Mouse (Mus musculus): ENCODE results near the gene Prdm13.

The Prdm13 gene

DNA sequence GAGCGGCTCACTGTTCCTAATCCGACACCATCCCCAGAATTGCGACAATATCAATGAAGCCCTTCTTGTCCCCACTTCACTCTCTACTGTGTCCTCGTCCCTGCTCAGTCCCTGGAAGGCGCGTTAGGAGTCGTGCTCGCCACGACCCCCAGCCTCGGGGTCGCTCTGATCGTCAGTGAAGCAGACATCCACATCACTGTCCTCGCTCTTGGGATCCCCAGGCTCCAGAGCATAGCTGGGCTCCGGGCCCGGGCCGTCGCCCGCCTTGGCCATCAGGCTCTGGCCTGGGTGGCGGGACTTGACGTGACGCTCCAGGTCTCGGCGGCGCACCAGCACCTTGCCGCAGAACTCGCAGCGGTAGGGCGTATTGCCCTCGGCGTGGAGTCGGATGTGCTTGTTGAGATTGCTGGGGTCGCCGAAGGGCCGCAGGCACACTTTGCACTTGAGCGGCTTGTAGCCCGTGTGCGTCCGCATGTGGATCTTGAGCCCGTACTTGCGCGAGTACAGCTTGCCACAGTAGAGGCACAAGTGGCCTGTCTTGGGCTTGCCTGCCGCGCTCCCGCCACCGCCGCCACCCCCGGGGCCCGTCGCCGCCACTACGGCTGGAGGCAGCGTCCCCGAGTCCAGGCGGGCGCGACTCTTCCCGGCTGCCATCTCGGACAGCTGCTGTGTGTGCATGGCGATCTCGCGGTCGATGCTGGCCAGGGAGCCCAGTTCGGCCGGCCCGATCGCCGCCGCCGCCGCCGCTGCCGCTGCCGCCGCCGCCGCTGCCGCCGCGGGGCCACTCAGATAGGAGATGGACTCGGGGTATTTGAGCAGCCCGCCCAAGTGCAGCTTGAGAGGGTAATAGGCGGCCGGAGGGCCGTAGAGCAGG lies 7.4 kb downstream of the Prdm13 start:
- DNase-seq (ENCODE audit: low read depth, low spot score), result no peak

DNA sequence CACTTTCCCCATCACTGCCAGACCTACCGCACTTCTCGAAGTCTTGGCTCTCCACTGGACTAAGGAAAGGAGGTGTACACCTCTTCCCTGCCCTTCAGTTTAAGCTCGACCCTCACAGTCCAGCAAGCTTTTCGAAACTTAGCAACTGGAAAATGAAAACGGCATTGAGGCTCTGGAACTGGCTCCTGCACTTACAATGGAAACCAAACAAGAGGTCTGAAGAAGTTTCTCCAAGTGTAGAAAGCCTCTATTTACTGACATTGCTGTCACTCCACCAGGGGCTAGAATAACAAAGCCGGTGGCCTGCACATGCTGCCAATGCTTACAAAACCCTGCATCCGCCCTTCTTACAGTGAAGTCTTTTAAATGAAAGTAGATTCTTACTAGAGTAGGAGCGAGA lies 11.1 kb downstream of the Prdm13 start:
- DNase-seq (ENCODE audit: low read depth, low spot score), result no peak

DNA sequence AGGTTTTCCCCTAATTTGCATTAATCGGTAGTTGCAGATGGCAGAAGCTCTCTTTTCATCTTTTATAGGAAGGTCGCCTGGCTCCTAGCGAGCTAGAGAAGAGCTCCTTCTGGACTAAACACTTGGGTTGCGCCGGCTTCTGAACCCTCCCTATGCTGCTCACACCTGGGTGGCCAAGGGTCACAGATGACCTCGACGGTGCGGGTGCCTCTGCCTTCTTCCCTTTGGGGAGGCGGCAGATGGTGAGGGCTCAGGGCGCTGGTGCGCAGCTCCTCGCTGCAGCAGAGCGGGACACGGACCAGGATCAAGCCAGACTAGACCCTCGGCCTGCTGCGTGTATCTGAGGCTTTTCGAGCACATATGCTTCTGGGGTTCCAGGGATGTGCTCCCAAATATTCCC lies 11.7 kb downstream of the Prdm13 start:
- DNase-seq (ENCODE audit: low read depth, low spot score), result no peak

DNA sequence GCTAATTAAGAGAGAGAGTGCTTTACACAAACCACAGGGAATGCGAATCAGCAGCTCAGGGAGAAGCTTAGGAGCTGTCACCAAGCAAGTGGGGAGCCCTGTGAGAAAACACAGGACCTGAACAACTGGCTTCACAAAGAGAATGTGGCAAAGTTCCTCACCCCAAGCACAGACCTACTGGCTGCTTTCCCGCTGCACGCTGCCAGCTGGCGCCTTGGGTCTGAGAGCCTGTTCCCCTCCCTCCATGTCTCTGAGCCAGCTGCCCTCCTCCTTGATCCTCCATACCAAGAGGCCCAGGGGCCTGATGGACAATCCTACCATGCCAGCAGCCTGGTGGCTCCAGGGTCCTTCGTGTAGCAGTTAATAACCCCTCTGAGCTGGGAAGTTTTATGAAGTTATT lies 19.8 kb downstream of the Prdm13 start:
- no peak for DNase-seq (ENCODE audit: low read depth, low spot score)

DNA sequence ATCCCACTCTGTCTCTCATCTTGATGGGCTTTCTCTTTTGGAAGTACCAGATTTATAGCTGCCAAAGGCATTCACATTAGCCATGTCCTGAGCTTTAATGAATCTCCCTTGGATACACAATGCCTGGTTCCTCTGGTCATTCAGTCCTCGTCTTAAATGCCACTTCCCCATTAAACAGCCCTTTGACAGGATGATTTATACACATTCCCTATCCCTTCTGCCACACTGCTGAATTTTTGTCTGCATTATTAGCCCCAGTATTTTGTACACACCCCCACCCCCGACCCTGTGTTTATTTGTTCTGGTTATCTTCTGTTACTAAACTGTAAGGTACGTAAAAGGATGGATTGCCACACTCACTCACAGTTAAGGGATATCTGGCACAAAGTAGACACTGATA lies 27.6 kb downstream of the Prdm13 start:
- no peak for DNase-seq (ENCODE audit: low read depth, low spot score)

DNA sequence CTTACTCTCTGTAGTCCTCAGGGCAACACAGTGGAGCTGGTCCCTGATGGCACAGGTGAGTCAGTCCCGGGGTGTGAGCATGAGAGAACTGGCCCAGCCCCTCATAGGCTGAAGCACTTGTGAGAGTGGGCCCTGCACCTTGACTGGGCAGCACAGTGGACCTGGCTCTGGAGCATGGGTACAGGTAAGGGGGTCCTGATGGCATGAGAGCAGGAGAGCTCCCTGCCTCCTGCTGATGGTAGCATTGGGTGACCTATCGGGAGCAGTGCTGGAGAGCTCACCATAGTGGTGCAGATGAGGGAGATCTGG lies 56.5 kb downstream of the Prdm13 start:
- DNase-seq (ENCODE audit: low read depth, low spot score), result no peak

DNA sequence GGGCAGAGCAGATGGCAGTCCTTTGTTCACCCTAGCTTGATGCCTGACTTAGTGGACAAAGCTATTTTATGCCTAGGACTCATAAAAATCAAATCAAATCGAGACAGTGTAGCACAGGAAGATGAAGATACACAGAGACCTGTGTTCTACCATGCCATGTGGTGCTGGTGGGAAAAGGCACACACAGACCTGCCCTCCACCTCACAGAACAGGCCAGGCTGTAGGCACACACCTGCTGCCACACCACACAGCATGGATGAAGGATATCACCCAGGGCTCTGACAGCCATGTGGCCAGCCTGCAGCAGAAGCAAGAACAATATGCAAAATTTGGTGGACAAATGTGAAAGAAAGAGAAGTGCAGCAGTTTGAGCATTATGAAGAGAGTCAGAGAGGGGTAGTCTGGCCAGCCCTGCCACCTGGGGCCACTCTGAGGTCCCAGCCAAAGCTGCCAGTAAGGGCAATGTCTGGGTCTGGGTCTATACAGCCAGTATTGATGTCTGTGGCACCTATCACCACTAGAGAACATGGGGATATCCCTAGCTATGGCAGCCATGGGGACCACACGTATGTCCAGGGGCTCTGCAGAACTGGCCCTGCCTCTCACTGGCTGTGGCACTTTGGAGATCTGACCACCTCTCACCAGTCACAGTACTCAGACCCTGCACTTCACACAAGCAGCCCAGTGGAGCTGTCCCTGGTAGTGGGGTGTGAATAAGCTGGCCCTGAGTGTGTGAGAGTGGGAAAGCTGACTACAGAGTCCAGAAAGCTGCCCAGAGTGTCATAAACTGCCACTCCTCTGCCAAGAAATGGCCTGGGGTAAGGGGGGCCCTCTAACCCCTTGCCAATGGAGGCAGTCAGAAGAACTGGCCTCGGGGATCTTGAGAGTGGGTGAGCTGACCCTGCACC lies 57.1 kb downstream of the Prdm13 start:
- DNase-seq (ENCODE audit: low read depth, low spot score), result no peak
